Mouse (Mus musculus): ENCODE data around the gene Jup. TPM values are rescaled to one million over a fixed set of nuclear protein-coding genes. Genes with fewer than 3 reads are reported as not detected.
"Not testable (repeated sequence)": the region's sequence is repeated elsewhere in the genome, so short reads cannot be mapped to it uniquely, and the experiment has no call there.

The Jup gene
- total RNA-seq, 2 experiments from 2014 or later, result 51.2 to 53.7 TPM

- TF ChIP-seq CTCF (IDR thresholded peaks at IDR 0.05), result no peak
- H3K4me3 ChIP-seq, result no peak within 1 kb of the TSS
- intact Hi-C loops (cut with DNase I), result no loop called here
- DNase-seq (ENCODE audit: extremely low spot score in 1 of 2, low spot score in 2 of 2), result no peak
- peak within 1 kb of the TSS; percentile 45 for H3K27ac ChIP-seq
Measured at GRCm38 (mm10) chr11:100333944-100334457, 63.6 kb downstream of the Jup start, which contains the start of gene Gast. TSS of gene Gast (plus strand) at chr11:100334407.

GRCm38 (mm10) chr11:100332766-100333515, 64.6 kb downstream of the Jup start:
- DNase-seq (ENCODE audit: extremely low spot score in 1 of 2, low spot score in 2 of 2), result peak; percentile 55 to 63
- Histone ChIP-seq H3K4me3 (no peak overlapping the region), H3K27ac (peak overlapping the region; percentile 45)
- intact Hi-C loops (cut with DNase I), result no loop called here
- TF ChIP-seq CTCF (IDR thresholded peaks at IDR 0.05), result no peak

DNA sequence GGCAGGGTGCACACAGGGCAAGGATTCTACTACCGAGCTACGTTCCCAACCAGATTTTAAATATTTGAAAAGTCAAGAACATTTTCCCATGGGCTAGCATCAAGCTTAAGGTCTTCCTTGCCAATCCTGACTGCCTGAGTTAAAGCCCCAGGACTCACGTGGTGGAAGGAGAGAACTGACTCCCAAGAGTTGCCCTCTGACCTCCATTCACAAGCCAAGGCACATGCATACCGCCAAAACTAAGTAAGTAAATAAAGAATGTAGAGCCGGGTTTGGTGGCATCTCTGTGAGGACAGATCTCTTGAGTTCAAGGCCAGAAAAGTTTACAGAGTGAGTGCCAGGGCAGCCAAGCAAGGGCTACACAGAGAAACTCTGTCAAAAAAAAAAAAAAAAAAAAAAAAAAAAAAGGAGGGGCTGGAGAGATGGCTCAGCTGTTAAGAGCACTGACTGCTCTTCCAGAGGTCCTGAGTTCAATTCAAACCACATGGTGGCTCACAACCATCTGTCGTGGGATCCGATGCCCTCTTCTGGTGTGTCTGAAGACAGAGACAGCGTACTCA, 66.7 kb downstream of the Jup start:
- H3K27ac ChIP-seq; H3K4me3 ChIP-seq; DNase-seq (ENCODE audit: extremely low spot score in 1 of 2, low spot score in 2 of 2); intact Hi-C loops (cut with DNase I): not testable (repeated sequence)

GRCm38 (mm10) chr11:100330235-100330634, 67.3 kb downstream of the Jup start:
- no peak for TF ChIP-seq CTCF (IDR thresholded peaks at IDR 0.05)
- intact Hi-C loops (cut with DNase I), result no loop called here
- peak in 1 of 2 experiments; percentile 63 for DNase-seq (ENCODE audit: extremely low spot score in 1 of 2, low spot score in 2 of 2)
- Histone ChIP-seq H3K4me3 (no peak overlapping the region), H3K27ac (no peak overlapping the region)

- TF ChIP-seq CTCF (IDR thresholded peaks at IDR 0.05), result no peak
- DNase-seq (ENCODE audit: extremely low spot score in 1 of 2, low spot score in 2 of 2), result no peak
- no peak overlapping the region for H3K4me3 ChIP-seq
- H3K27ac ChIP-seq, result no peak overlapping the region
- intact Hi-C loops (cut with DNase I), result no loop called here
Measured at GRCm38 (mm10) chr11:100327761-100328160, 69.8 kb downstream of the Jup start.

GRCm38 (mm10) chr11:100327316-100327715, 70.2 kb downstream of the Jup start:
- no peak for DNase-seq (ENCODE audit: extremely low spot score in 1 of 2, low spot score in 2 of 2)
- no peak overlapping the region for H3K27ac ChIP-seq
- H3K4me3 ChIP-seq, result no peak overlapping the region
- intact Hi-C loops (cut with DNase I), result no loop called here
- no peak; the same call in 1 of the 2 replicates for TF ChIP-seq CTCF (IDR thresholded peaks at IDR 0.05)

DNA sequence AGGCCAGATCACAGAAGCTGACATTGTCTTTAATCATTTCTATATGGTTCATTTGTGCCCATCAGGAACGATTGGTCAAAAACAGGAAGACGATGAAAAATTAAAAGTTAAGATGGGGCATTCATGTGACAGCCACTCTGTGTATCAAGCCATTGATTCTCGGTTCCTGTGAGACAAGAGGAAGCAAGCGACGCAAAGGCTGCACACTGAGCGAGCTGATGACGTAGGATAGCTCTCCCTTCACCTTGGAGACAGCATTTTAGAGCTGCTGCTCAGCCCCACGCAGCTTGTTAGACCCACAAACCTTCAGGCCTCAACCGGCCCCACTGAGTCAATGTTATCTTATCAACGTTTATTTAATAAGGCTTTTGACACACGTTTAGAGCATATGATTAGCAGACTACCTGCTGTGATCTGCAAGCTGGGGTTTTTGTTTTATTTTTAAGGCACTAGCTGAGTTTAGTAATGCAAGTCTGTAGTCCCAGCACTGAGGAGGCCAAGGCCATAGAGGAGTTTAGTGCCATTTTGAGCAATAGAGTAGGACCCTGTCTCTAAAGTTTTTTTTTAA, 72.4 kb downstream of the Jup start:
- no peak for TF ChIP-seq CTCF (IDR thresholded peaks at IDR 0.05)
- DNase-seq (ENCODE audit: extremely low spot score in 1 of 2, low spot score in 2 of 2), result no peak
- intact Hi-C loops (cut with DNase I), result no loop called here
- no peak overlapping the region for H3K4me3 ChIP-seq
- no peak overlapping the region for H3K27ac ChIP-seq

DNA sequence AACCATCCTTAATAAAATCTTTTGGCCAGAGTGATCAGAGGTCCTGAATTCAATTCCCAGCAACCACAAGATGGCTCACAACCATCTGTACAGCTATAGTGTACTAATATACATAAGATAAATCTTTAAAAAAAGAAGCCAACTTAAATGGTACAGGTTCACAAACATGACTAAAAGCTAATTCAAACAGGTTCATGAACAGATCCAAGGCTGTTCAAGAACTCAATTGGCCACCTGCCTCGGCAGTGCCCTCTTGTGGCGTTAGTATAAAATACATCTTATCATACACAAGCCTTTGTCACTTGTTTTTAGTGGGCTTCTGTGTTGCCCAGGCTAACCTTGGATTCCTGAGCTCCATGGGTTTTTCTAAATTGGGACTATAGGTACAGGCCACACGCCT, 74.0 kb downstream of the Jup start:
- TF ChIP-seq CTCF (IDR thresholded peaks at IDR 0.05), result peak; percentile 81
- intact Hi-C loops (cut with DNase I), result loop anchor here (2.0 kb wide), 1 partner anchor 29 kb away; no protein-coding TSS in a partner anchor
- Histone ChIP-seq H3K4me3 (no peak overlapping the region), H3K27ac (no peak overlapping the region)
- DNase-seq (ENCODE audit: extremely low spot score in 1 of 2, low spot score in 2 of 2), result peak; percentile 47 to 54

DNA sequence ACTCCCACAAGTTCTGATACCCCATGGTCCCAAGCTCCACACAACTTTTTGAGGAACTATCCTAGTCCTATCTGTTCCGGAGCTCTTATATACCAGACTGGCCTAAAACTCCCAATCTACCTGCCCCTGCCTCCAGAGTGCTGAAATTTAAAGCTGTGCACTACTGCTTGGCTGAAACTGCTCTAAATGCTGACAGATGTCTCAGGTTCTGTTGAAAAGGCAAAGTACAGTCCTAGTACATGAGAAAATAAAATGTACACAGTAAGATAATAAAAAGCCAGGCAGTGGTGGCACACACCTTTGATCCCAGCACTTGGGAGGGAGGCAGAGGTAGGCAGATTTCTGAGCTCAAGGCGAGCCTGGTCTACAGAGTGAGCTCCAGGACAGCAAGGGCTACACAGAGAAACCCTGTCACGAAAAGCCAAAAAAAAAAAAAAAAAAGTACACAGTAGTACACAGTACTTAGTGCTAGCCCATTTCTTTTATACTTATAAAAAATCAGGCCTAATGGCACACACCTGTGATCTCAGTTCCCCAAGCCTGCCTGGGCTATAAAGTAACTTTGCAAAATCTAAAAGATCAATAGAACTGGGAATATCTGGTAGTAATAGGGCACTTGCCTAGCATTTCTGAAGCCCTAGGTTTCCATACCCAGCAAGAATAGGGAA, 74.8 kb downstream of the Jup start:
- Histone ChIP-seq H3K27ac (no peak overlapping the region), H3K4me3 (no peak overlapping the region)
- DNase-seq (ENCODE audit: extremely low spot score in 1 of 2, low spot score in 2 of 2), result no peak
- intact Hi-C loops (cut with DNase I), result loop anchor here (2.0 kb wide), 1 partner anchor 30 kb away; no protein-coding TSS in a partner anchor
- no peak for TF ChIP-seq CTCF (IDR thresholded peaks at IDR 0.05)

DNA sequence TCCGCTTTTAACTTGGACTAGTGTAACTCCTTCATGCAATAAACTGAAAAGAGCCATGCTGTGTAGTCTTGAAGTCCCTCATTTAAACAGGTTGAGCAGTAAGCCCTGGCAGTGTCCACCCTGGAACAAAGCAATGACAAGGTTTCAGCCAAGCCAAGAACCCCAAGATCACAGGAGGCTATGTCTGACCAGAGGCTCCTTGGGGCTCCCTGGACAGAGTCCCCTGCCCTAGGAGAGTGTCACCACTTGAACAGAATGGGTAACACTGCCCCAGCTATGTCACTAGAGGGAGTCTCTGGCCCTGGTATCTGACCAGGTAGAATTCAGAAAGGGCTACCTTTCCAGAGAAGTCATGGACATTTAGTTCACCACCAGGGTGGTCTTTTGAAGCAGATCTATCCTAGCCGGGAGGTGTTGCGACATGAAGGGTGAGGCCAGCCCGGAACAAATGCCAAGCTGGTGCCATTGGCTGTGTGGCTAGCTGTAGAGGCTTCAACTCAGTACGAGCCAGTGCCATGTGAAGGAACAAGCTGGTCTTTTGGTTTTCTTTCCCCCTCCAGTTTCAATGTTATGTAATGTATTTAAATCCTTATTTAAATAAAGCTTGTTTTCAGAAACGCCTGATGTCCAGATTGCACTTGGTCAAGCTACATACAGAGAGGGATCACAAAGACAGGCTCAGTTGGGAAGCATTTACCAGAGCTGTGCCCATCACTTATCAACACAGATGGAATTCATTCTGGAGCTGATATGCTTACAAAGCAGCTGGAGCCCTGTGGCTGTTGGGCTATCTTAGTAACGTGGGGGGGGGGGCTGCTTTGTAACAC, 75.9 kb downstream of the Jup start:
- intact Hi-C loops (cut with DNase I), result loop anchor here (2.0 kb wide), 1 partner anchor 31 kb away; no protein-coding TSS in a partner anchor
- DNase-seq (ENCODE audit: extremely low spot score in 1 of 2, low spot score in 2 of 2); H3K27ac ChIP-seq: not testable (repeated sequence)
- H3K4me3 ChIP-seq, result peak overlapping the region; percentile 13

GRCm38 (mm10) chr11:100320701-100321410, 76.7 kb downstream of the Jup start:
- DNase-seq (ENCODE audit: extremely low spot score in 1 of 2, low spot score in 2 of 2); intact Hi-C loops (cut with DNase I): not testable (repeated sequence)
- peak overlapping the region; percentile 98 for H3K4me3 ChIP-seq
- peak overlapping the region; percentile 98 for H3K27ac ChIP-seq
